ENCODE assay signal across 8 mouse cellular contexts in genomic region chr8:71679550-71680168, GRCm38 (mm10). TPM values are rescaled to one million over a fixed set of nuclear protein-coding genes. Genes with fewer than 3 reads are reported as not detected.
DNase-seq lines count a peak whose midpoint lies in the region; ATAC-seq and TF ChIP-seq lines count a peak whose summit lies in the region.

No protein-coding gene starts in this region.

- H3K4me1 ChIP-seq in lung, embryonic 14.5 days (ENCODE audit: insufficient read depth), result no peaks in the 10 kb centered on the region
- H3K4me1 ChIP-seq in forebrain, embryonic 15.5 days, result peaks cover 26% of the 10 kb centered on the region
- no peaks in the 10 kb centered on the region; the same call in 1 of the 2 replicates for H3K4me1 ChIP-seq in intestine, postnatal 0 days (replicated peaks; ENCODE audit: control insufficient read depth, insufficient read depth, low read length)
- H3K4me1 ChIP-seq in stomach, embryonic 14.5 days (ENCODE audit: control insufficient read depth, insufficient read depth, low read length), result 0 out of 2 replicates have a peak, but pooled peaks cover 10% of the 10 kb centered on the region

- H3K36me3 ChIP-seq in lung, embryonic 14.5 days (ENCODE audit: insufficient read depth), result no peaks in the 10 kb centered on the region
- no peaks in the 10 kb centered on the region for H3K36me3 ChIP-seq in forebrain, embryonic 15.5 days
- H3K36me3 ChIP-seq in intestine, postnatal 0 days (ENCODE audit: control insufficient read depth, insufficient read depth), result peaks cover 9% of the 10 kb centered on the region; the same call in 1 of the 2 replicates
- no peaks in the 10 kb centered on the region for H3K36me3 ChIP-seq in stomach, embryonic 14.5 days (ENCODE audit: control insufficient read depth, insufficient read depth, low read length)

- peak; percentile 61 for DNase-seq in lung, embryonic 14.5 days
- no peak for DNase-seq in lung, postnatal 10 days
- no peak for DNase-seq in left cerebral cortex, postnatal 36 days (ENCODE audit: low spot score in 2 of 2)
- no peak for DNase-seq in thymus, postnatal 14 days
- no peak for DNase-seq in layer of hippocampus, adult 8-10 months (ENCODE audit: low spot score in 2 of 2)

- H3K4me3 ChIP-seq in lung, embryonic 14.5 days (ENCODE audit: low read depth, low read length), result peak overlapping the region; percentile 29
- peak overlapping the region; percentile 23 for H3K4me3 ChIP-seq in forebrain, embryonic 15.5 days
- 0 out of 2 replicates have a peak overlapping the region, but pooled peaks have one; percentile 13 for H3K4me3 ChIP-seq in intestine, postnatal 0 days (ENCODE audit: low read depth, low read length)
- H3K4me3 ChIP-seq in stomach, embryonic 14.5 days (ENCODE audit: low read depth, low read length), result peak overlapping the region; percentile 20

- no peak for TF ChIP-seq CTCF in lung, embryonic 14.5 days (IDR thresholded peaks at IDR 0.05; ENCODE audit: low read depth)
- TF ChIP-seq CTCF in intestine, postnatal 0 days (IDR thresholded peaks at IDR 0.05; ENCODE audit: low read depth), result no peak

- H3K9ac ChIP-seq in lung, embryonic 14.5 days, result peak overlapping the region; percentile 29
- peak overlapping the region; percentile 26 for H3K9ac ChIP-seq in forebrain, embryonic 15.5 days (replicated peaks)
- no peak overlapping the region for H3K9ac ChIP-seq in intestine, postnatal 0 days (ENCODE audit: low read depth, low read length)
- H3K9ac ChIP-seq in stomach, embryonic 14.5 days (replicated peaks; ENCODE audit: low read depth, low read length), result no peak overlapping the region

- H3K9me3 ChIP-seq in lung, embryonic 14.5 days (ENCODE audit: low read depth, low read length), result no peaks in the 10 kb centered on the region
- H3K9me3 ChIP-seq in forebrain, embryonic 15.5 days, result no peaks in the 10 kb centered on the region
- no peaks in the 10 kb centered on the region for H3K9me3 ChIP-seq in intestine, postnatal 0 days (ENCODE audit: control insufficient read depth)
- H3K9me3 ChIP-seq in stomach, embryonic 14.5 days (ENCODE audit: control insufficient read depth, low read depth, low read length), result no peaks in the 10 kb centered on the region

- peak; percentile 15; the same call in 1 of the 2 replicates for ATAC-seq in lung, embryonic 14.5 days (ENCODE audit: insufficient read depth)
- ATAC-seq in forebrain, embryonic 15.5 days (replicated peaks), result no peak
- no peak for ATAC-seq in intestine, postnatal 0 days
- no peak for ATAC-seq in stomach, embryonic 14.5 days (ENCODE audit: insufficient number of reproducible peaks, insufficient read depth, low FRiP score, low read depth)

- peaks cover 74% of the 10 kb centered on the region for H3K27me3 ChIP-seq in lung, embryonic 14.5 days (ENCODE audit: insufficient read depth, low read length)
- peaks cover 84% of the 10 kb centered on the region for H3K27me3 ChIP-seq in forebrain, embryonic 15.5 days
- H3K27me3 ChIP-seq in intestine, postnatal 0 days (replicated peaks; ENCODE audit: control insufficient read depth, insufficient read depth, low read length), result peaks cover 12% of the 10 kb centered on the region
- peaks cover 62% of the 10 kb centered on the region for H3K27me3 ChIP-seq in stomach, embryonic 14.5 days (ENCODE audit: control insufficient read depth, insufficient read depth, low read length)

- H3K27ac ChIP-seq in lung, embryonic 14.5 days (ENCODE audit: low read depth), result no peak overlapping the region
- no peak overlapping the region for H3K27ac ChIP-seq in forebrain, embryonic 15.5 days (replicated peaks)
- H3K27ac ChIP-seq in intestine, postnatal 0 days (ENCODE audit: low read depth, low read length), result no peak overlapping the region
- H3K27ac ChIP-seq in stomach, embryonic 14.5 days (ENCODE audit: low read length), result no peak overlapping the region

- intact Hi-C loops in left cerebral cortex, postnatal 36 days (cut with DNase I), result no loop called here

- H3K4me2 ChIP-seq in lung, embryonic 14.5 days, result peak overlapping the region; percentile 57
- H3K4me2 ChIP-seq in forebrain, embryonic 15.5 days (replicated peaks), result peak overlapping the region; percentile 40
- peak overlapping the region; percentile 53 for H3K4me2 ChIP-seq in intestine, postnatal 0 days (replicated peaks; ENCODE audit: low read depth)
- peak overlapping the region; percentile 50 for H3K4me2 ChIP-seq in stomach, embryonic 14.5 days (replicated peaks; ENCODE audit: low read depth, low read length)

- 7% methylated on average over 46 of the region's 46 CpGs for WGBS in lung, embryonic 14.5 days
- WGBS in forebrain, embryonic 15.5 days, result 3% methylated on average over 46 of the region's 46 CpGs
- 19% methylated on average over 46 of the region's 46 CpGs for WGBS in intestine, postnatal 0 days
- 7% methylated on average over 45 of the region's 46 CpGs for WGBS in stomach, embryonic 14.5 days

RNA-seq across cellular contexts. Expression of gene Jak3, which starts 3.6 kb away (rescaled TPM):
- polyA plus RNA-seq in lung, embryonic 14.5 days (2014; fragmentation: Nextera tagmentation; extraction: Ambion mirVana), result 7.2 and 7.8 TPM in 2 replicates
- 2.9 and 3.3 TPM in 2 replicates for polyA plus RNA-seq in forebrain, embryonic 15.5 days (2015; fragmentation: Nextera tagmentation; extraction: Ambion mirVana)
- 5.7 and 6.8 TPM in 2 replicates for polyA plus RNA-seq in intestine, postnatal 0 days (2015; fragmentation: Nextera tagmentation; extraction: Ambion mirVana)
- polyA plus RNA-seq in stomach, embryonic 14.5 days (2014; fragmentation: Nextera tagmentation; extraction: Ambion mirVana), result 5.4 and 6.0 TPM in 2 replicates
- total RNA-seq in left cerebral cortex, postnatal 36 days (2021), result 1 to 10 TPM; 4.0 to 5.5 TPM
- total RNA-seq in layer of hippocampus, adult 8-10 months (2022), result 10 to 100 TPM in 1 of 4 experiments, 1 to 10 TPM in 3; 4.6 to 10.5 (median 7.9) TPM

RNA-seq across cellular contexts. Expression of gene Unc13a, which starts 8.1 kb away (rescaled TPM):
- polyA plus RNA-seq in lung, embryonic 14.5 days (2014; fragmentation: Nextera tagmentation; extraction: Ambion mirVana), result 0.46 and 0.64 TPM in 2 replicates
- polyA plus RNA-seq in forebrain, embryonic 15.5 days (2015; fragmentation: Nextera tagmentation; extraction: Ambion mirVana), result 23.3 and 23.6 TPM in 2 replicates
- polyA plus RNA-seq in intestine, postnatal 0 days (2015; fragmentation: Nextera tagmentation; extraction: Ambion mirVana), result 0.60 and 0.72 TPM in 2 replicates
- 1.4 and 1.7 TPM in 2 replicates for polyA plus RNA-seq in stomach, embryonic 14.5 days (2014; fragmentation: Nextera tagmentation; extraction: Ambion mirVana)
- 100 to 1,000 TPM; 278 to 328 TPM for total RNA-seq in left cerebral cortex, postnatal 36 days (2021)
- 100 to 1,000 TPM; 219 to 265 (median 239) TPM for total RNA-seq in layer of hippocampus, adult 8-10 months (2022)

RNA-seq across cellular contexts. Expression of gene Insl3, which starts 9.4 kb away (rescaled TPM):
- 0.87 and 1.0 TPM in 2 replicates for polyA plus RNA-seq in lung, embryonic 14.5 days (2014; fragmentation: Nextera tagmentation; extraction: Ambion mirVana)
- 0.54 TPM in 1 of 2 replicates, not detected in the other for polyA plus RNA-seq in forebrain, embryonic 15.5 days (2015; fragmentation: Nextera tagmentation; extraction: Ambion mirVana)
- polyA plus RNA-seq in intestine, postnatal 0 days (2015; fragmentation: Nextera tagmentation; extraction: Ambion mirVana), result 2.5 and 3.0 TPM in 2 replicates
- polyA plus RNA-seq in stomach, embryonic 14.5 days (2014; fragmentation: Nextera tagmentation; extraction: Ambion mirVana), result 1.3 and 1.7 TPM in 2 replicates
- 1 to 10 TPM in 1 of 2 experiments, under 1 TPM in 1; 0.59 to 1.9 TPM for total RNA-seq in left cerebral cortex, postnatal 36 days (2021)
- 1 to 10 TPM; 2.1 to 6.9 (median 2.6) TPM for total RNA-seq in layer of hippocampus, adult 8-10 months (2022)

RNA-seq across cellular contexts. Expression of gene B3gnt3, which starts 21.9 kb away (rescaled TPM):
- polyA plus RNA-seq in lung, embryonic 14.5 days (2014; fragmentation: Nextera tagmentation; extraction: Ambion mirVana), result 2.1 and 2.3 TPM in 2 replicates
- polyA plus RNA-seq in forebrain, embryonic 15.5 days (2015; fragmentation: Nextera tagmentation; extraction: Ambion mirVana), result 0.42 and 0.46 TPM in 2 replicates
- 30.5 and 33.5 TPM in 2 replicates for polyA plus RNA-seq in intestine, postnatal 0 days (2015; fragmentation: Nextera tagmentation; extraction: Ambion mirVana)
- polyA plus RNA-seq in stomach, embryonic 14.5 days (2014; fragmentation: Nextera tagmentation; extraction: Ambion mirVana), result 4.7 and 5.4 TPM in 2 replicates
- total RNA-seq in left cerebral cortex, postnatal 36 days (2021), result under 1 TPM; 0.52 to 0.75 TPM
- under 1 TPM; 0.47 to 0.93 (median 0.56) TPM for total RNA-seq in layer of hippocampus, adult 8-10 months (2022)

RNA-seq across cellular contexts. Expression of gene Fcho1, which starts 45.9 kb away (rescaled TPM):
- 3.9 and 4.5 TPM in 2 replicates for polyA plus RNA-seq in lung, embryonic 14.5 days (2014; fragmentation: Nextera tagmentation; extraction: Ambion mirVana)
- polyA plus RNA-seq in forebrain, embryonic 15.5 days (2015; fragmentation: Nextera tagmentation; extraction: Ambion mirVana), result 70.9 and 71.7 TPM in 2 replicates
- polyA plus RNA-seq in intestine, postnatal 0 days (2015; fragmentation: Nextera tagmentation; extraction: Ambion mirVana), result 2.2 and 2.5 TPM in 2 replicates
- 5.5 and 7.4 TPM in 2 replicates for polyA plus RNA-seq in stomach, embryonic 14.5 days (2014; fragmentation: Nextera tagmentation; extraction: Ambion mirVana)
- total RNA-seq in left cerebral cortex, postnatal 36 days (2021), result 100 to 1,000 TPM; 156 to 193 TPM
- total RNA-seq in layer of hippocampus, adult 8-10 months (2022), result 100 to 1,000 TPM in 3 of 4 experiments, 10 to 100 TPM in 1; 92.1 to 120 (median 112) TPM

Comparison
In these comparisons a context has a peak if more than half of its experiments do, and no peak if none do; other contexts are left out.
1. H3K9ac ChIP-seq: peak in lung, embryonic 14.5 days (single experiment) and forebrain, embryonic 15.5 days (single experiment); none in intestine, postnatal 0 days (single experiment) and stomach, embryonic 14.5 days (single experiment).
2. Peak in every context shown above with its lines, with median percentiles within 50 percentile points of each other: H3K4me2 ChIP-seq and H3K4me3 ChIP-seq.